Mouse (Mus musculus): ENCODE results near the gene Tex2. TPM values are rescaled to one million over a fixed set of nuclear protein-coding genes. Genes with fewer than 3 reads are reported as not detected.
"Not testable (repeated sequence)": the region's sequence is repeated elsewhere in the genome, so short reads cannot be mapped to it uniquely, and the experiment has no call there.

The Tex2 gene
- total RNA-seq (2015; ENCODE audit: low replicate concordance) (18.9 and 32.1 TPM in 2 replicates), total RNA-seq (2017; ENCODE audit: low replicate concordance) (35.9 and 41.8 TPM in 2 replicates)

GRCm38 (mm10) chr11:106612961-106613637 is at the start of gene Tex2:
Gene Tex2, minus strand, starts transcription at chr11:106613423.
- ATAC-seq (replicated peaks; ENCODE audit: low FRiP score, poor library complexity, severe bottlenecking), result peak; percentile 85

DNA sequence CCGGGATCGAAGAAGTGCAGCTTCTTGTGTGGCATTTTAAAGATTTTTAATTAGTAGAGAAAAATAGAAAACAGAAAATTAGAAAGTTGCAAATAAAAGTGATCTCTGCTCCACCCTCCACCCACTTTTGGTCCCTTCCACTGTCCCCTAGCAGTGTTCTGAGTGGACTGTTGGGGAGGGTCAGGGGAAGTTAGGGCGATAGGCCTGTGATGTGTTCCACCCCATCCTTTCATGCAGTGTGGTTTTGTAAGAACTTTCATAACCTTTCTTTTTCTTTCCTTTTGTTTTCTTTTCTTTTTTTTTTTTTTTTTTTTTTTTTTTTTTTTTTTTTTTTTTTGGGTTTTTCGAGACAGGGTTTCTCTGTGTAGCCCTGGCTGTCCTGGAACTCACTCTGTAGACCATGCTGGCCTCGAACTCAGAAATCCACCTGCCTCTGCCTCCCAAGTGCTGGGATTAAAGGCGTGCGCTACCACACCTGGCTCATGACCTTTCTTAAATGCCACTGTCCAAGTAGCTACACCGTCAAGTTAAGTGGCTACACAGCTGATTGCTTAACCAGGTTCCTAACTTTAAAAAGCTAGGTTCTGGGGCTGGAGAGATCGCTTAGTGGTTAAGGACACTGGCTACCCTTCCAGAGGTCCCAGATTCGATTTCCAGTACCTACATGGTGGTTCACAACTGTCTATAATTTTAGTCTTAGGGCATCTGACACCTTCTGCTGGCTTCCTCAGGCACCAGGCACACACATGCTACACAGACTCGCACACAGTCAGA is 49.6 kb upstream of the Tex2 start:
- ATAC-seq (replicated peaks; ENCODE audit: low FRiP score, poor library complexity, severe bottlenecking), result no peak

- no peak for ATAC-seq (replicated peaks; ENCODE audit: low FRiP score, poor library complexity, severe bottlenecking)
These were observed 47.3 kb upstream of the Tex2 start for GRCm38 (mm10) chr11:106660453-106661081.

GRCm38 (mm10) chr11:106659598-106660295 is 46.5 kb upstream of the Tex2 start:
- ATAC-seq (replicated peaks; ENCODE audit: low FRiP score, poor library complexity, severe bottlenecking), result no peak

DNA sequence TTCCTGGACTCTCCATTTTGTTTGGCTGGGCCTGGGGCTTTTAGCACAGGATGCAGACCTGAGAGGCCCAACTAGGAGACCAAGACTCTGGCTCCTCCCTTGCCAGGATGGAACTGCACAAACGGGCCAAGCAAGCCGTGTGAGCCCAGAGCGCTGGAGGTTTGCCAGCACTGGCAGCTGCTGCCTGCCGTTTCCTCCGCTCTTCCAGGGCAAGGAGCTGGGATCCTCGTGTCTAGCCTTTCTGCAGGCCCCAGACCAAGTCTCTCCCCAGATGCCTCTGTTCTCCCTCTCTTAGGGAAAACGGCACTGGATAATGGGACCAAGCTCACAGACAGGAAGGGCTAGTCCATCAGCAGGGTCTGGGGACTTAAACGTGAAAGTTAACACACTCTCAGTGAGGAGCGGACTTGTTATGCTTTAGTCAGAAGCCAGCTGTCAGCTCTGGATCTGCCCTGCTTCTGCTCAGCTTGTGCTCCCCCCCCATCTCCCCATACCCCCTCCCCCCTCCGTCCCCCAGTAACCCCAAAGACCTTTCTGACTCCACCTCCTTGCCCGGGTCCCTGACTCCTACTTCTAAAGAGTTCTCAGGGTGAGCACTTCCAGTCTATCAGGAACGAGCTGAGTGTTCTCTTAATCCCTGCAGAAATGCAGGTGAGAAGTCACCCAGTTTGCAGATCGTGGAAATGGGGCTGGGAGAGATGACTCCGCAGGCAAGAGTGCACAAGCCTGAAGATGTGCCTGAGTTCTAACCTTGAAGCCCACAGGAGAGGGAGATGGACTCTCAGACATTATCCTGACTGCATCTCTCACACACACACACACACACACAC is 45.0 kb upstream of the Tex2 start:
- ATAC-seq (replicated peaks; ENCODE audit: low FRiP score, poor library complexity, severe bottlenecking), result no peak

GRCm38 (mm10) chr11:106656896-106657498 is 43.8 kb upstream of the Tex2 start:
- ATAC-seq (replicated peaks; ENCODE audit: low FRiP score, poor library complexity, severe bottlenecking), result not testable (repeated sequence)

GRCm38 (mm10) chr11:106648347-106648746 is 35.1 kb upstream of the Tex2 start:
- peak; percentile 59; the same call in 1 of the 2 replicates for ATAC-seq (replicated peaks; ENCODE audit: low FRiP score, poor library complexity, severe bottlenecking)

- no peak for ATAC-seq (replicated peaks; ENCODE audit: low FRiP score, poor library complexity, severe bottlenecking)
These were observed 29.9 kb upstream of the Tex2 start for GRCm38 (mm10) chr11:106642966-106643637.

DNA sequence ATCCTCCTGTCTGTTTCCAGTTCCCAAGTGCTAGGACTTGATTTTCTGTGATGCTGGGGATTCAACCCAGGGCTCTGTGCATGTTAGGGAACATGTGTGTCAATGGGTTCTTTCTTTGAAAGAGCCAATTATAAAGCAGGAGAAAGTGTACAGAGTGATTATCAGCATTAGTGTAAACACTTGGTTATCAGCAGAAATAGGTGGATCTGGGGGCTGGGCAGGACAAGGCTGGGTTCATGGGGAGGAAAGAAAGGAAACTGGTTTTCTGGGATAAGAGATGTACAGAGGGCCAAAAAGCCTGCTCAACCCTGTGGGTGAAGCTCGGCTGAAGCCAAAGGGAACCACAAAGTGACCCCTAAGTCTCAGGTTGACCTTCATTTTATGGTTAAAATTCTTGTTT is 28.4 kb upstream of the Tex2 start:
- no peak for ATAC-seq (replicated peaks; ENCODE audit: low FRiP score, poor library complexity, severe bottlenecking)

- no peak for ATAC-seq (replicated peaks; ENCODE audit: low FRiP score, poor library complexity, severe bottlenecking)
These were observed 26.8 kb upstream of the Tex2 start for GRCm38 (mm10) chr11:106640059-106640458.

DNA sequence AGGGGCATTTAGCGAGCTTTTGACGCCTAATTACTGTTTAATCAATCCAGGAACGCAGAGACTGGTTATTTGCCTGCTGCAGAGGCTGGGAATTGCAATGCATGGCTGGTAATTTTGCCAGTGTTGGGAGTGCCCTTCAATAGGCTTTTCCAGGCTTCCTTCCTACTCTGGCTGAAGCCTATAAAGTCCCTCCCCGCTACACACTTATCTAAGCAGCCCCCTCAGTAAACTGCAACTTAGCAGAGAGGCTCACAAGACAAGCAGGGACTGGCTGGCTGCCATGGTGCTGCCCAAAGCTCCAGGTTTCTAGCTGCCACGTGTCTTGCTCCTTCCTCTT is 26.1 kb upstream of the Tex2 start:
- no peak for ATAC-seq (replicated peaks; ENCODE audit: low FRiP score, poor library complexity, severe bottlenecking)

DNA sequence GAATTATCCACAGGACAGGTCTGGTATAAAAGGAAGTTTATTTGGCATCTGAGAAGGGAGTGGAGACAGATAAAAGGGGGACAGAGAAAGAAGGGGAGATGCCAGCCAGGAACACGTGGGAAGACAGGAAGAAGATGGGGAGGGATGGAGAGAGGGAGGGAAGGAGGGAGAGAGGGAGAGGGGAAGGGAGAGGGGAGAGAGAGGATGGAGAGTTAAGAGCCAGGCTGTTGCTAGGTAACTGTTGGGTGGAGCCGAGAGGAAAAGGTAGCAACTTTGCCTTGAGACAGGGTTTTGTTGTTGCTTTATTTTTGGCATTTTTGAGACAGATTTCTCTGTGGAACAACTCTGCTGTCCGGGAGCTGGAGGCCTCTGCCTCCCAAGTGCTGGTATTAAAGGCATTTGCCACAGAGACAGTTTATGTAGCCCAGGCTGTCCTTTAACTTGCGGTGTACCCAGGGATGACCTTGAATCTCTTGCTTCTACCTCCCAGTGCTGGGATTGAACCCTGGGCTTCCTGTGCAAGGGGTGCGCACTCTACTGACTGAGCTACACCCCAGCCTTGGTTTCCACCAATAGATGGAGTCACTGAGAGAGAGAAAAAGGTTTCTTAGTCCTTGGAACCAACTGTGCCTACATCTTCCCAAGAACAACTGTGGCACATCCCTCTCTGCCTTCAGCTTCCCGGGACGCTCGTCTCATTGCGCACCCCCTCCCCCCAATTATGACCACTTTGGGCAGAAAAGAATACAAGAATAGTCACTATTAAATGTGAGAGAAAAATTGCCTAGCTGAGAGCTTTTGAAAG is 25.5 kb upstream of the Tex2 start:
- ATAC-seq (replicated peaks; ENCODE audit: low FRiP score, poor library complexity, severe bottlenecking), result no peak

DNA sequence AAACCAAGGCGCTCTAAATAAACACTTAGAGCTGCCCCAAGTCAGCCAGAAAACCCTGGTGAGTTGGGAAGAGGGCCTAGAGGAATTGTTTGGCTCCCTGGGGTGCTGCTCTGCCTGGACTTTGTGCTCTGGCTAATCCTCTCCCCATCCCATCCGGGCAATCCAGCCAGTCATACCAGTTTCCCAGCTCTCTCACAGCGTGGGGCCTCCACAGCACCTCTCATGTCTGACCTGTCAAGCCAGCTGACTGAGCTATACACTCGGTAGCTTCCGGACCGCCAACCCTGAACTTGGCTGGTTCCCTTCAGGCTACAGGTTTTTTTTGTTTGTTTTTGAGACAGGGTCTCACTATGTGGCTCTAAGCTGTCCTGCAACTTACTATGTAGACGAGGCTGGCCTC is 24.5 kb upstream of the Tex2 start:
- ATAC-seq (replicated peaks; ENCODE audit: low FRiP score, poor library complexity, severe bottlenecking), result no peak

DNA sequence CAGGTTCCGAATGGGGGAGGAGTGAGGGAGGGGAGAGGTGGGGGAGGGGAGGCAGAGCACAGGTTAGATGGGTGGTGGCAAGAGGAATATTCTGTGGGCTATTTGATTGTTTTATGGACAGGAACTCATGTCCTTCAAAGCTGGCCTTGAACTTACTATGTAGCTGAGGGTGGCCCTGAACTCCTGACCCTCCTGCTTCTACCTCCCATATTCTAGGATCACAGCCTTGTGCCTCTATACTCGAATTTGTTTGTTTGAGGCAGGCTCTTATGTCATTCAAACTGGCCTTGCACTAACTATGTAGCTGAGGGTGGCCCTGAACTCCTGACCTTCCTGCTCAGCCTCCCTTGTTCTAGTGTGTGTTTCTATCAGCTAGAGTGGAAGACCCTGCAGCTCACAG is 22.7 kb upstream of the Tex2 start:
- no peak for ATAC-seq (replicated peaks; ENCODE audit: low FRiP score, poor library complexity, severe bottlenecking)

DNA sequence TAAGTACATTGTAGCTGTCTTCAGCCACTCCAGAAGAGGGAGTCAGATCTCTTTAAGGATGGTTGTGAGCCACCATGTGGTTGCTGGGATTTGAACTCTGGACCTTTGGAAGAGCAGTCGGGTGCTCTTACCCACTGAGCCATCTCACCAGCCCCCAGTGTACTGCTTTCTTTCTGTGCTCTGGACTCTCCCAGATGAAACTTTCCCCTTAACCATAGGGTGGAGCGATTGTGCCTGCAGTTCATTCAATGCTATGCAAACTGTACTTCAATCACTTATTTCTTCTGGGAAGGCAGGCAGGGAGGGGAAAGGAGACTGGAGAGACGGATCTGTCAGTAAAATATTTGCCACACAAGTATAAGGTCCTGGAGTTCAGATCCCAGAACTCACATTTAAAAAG is 21.0 kb upstream of the Tex2 start:
- not testable (repeated sequence) for ATAC-seq (replicated peaks; ENCODE audit: low FRiP score, poor library complexity, severe bottlenecking)

GRCm38 (mm10) chr11:106633456-106633855 is 20.2 kb upstream of the Tex2 start:
- ATAC-seq (replicated peaks; ENCODE audit: low FRiP score, poor library complexity, severe bottlenecking), result no peak

DNA sequence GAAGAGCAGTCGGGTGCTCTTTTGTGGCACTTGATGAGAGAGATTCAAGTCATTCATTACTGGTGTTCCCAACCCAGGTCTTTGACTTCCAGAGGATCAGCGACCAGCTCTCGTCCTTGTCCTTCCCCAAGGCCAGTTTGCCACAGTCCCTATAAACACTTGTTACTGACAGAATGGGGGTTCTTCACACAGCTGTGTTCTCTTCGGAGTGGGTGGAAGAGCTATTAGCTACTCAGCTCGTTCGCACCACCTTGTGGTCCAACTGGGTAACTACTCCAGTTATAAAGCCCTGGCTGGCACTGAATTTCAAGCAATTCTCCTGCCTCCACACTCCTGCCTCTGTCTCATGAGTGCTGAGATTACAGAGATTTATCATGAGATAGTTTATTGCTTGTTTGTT is 14.5 kb upstream of the Tex2 start:
- ATAC-seq (replicated peaks; ENCODE audit: low FRiP score, poor library complexity, severe bottlenecking), result peak; percentile 82

DNA sequence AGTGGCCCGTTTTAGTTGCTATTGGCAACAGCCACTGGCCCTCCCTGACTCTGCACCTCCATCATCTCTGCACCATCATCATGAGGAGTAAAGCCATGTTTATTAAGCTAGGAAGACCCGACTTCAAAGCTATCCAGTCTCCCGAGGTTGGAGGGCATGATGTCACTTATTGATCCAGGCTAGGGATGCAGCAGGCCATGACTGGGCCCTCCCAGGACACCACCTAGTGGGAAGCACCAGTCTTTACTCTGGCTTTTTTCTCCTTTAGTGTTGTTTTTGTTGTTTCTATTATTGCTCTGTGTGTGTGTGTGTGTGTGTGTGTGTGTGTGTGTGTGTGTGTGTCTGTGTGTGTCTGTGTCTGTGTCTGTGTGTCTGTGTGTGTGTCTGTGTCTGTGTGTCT is 12.4 kb upstream of the Tex2 start:
- no peak for ATAC-seq (replicated peaks; ENCODE audit: low FRiP score, poor library complexity, severe bottlenecking)

Measured in erythroid progenitor cell, adult 5-6 weeks (primary cell).